Mouse (Mus musculus) intestine, embryonic 14.5 days (tissue): ENCODE results near the gene Cux1. TPM values are rescaled to one million over a fixed set of nuclear protein-coding genes. Genes with fewer than 3 reads are reported as not detected.

Experiments used
- ATAC-seq: fragments of 200-750 bp; cut with Nextera tagmentation; replicated peaks from 2 replicates; pipeline ENCODE4 v1.8.0; 2017; ENCODE audit warnings: low read depth, moderate number of reproducible peaks, moderate TSS enrichment, moderate library complexity; ENCODE audit not compliant: low FRiP score, low TSS enrichment
- DNase-seq: peaks from one replicate; pipeline ENCODE4 v3.0.0-alpha.2; 2018; ENCODE audit warnings: low spot score
- H3K27ac ChIP-seq: fragments of 300-500 bp; sonication (generic); 2 replicates; pipeline ENCODE4 v1.5.1; 2014; ENCODE audit warnings: low read depth, mild to moderate bottlenecking, control low read depth
- H3K27me3 ChIP-seq: fragments of 300-500 bp; sonication (generic); replicated peaks from 2 replicates; pipeline ENCODE4 v1.6.1; 2014; ENCODE audit warnings: low read length, control low read depth; ENCODE audit not compliant: control insufficient read depth, insufficient read depth
- H3K36me3 ChIP-seq: fragments of 300-500 bp; sonication (generic); 2 replicates; pipeline ENCODE4 v1.6.1; 2014; ENCODE audit warnings: low read length, control low read depth; ENCODE audit not compliant: control insufficient read depth, insufficient read depth
- H3K4me1 ChIP-seq: fragments of 300-500 bp; sonication (generic); replicated peaks from 2 replicates; pipeline ENCODE4 v1.6.1; 2014; ENCODE audit warnings: low read length, control low read depth, mixed read lengths; ENCODE audit not compliant: control insufficient read depth, insufficient read depth
- H3K4me2 ChIP-seq: fragments of 300-500 bp; sonication (generic); 2 replicates; pipeline ENCODE4 v1.6.1; 2014; ENCODE audit warnings: low read length
- H3K4me3 ChIP-seq: fragments of 300-500 bp; sonication (generic); 2 replicates; pipeline ENCODE4 v1.5.1; 2014; ENCODE audit warnings: low read depth, low read length, control low read depth, mixed read lengths
- H3K9ac ChIP-seq: fragments of 300-500 bp; sonication (generic); 2 replicates; pipeline ENCODE4 v1.6.1; 2014; ENCODE audit warnings: mild to moderate bottlenecking, low read length
- H3K9me3 ChIP-seq: fragments of 300-500 bp; sonication (generic); 2 replicates; pipeline ENCODE4 v1.6.1; 2016; ENCODE audit warnings: low read length, control low read depth; ENCODE audit not compliant: control insufficient read depth
- WGBS: fragments of 180-500 bp; shearing (Covaris S2); extraction: QIAGEN DNeasy Blood & Tissue Kit; methylation state at CpG from one replicate; pipeline ENCODE4 v1.1.7; 2014; 5-methylcytosine and 5-hydroxymethylcytosine counted together
- polyA plus RNA-seq: library from polyadenylated mRNA; unstranded; fragments of >200 nt; fragmentation: Nextera tagmentation; extraction: Ambion mirVana; gene quantifications from 2 replicates; pipeline ENCODE4 v1.2.1, GENCODE M21; 2014

Gene Cux1
- polyA plus RNA-seq, 1 experiment from 2014 or later: 72.7 TPM

- Histone ChIP-seq H3K36me3 (peaks cover 39% of the 10 kb centered on the region), H3K27me3 (no peaks in the 10 kb centered on the region)
Measured at GRCm38 (mm10) chr5:136353114-136353513, 214.2 kb downstream of the Cux1 start.

DNA sequence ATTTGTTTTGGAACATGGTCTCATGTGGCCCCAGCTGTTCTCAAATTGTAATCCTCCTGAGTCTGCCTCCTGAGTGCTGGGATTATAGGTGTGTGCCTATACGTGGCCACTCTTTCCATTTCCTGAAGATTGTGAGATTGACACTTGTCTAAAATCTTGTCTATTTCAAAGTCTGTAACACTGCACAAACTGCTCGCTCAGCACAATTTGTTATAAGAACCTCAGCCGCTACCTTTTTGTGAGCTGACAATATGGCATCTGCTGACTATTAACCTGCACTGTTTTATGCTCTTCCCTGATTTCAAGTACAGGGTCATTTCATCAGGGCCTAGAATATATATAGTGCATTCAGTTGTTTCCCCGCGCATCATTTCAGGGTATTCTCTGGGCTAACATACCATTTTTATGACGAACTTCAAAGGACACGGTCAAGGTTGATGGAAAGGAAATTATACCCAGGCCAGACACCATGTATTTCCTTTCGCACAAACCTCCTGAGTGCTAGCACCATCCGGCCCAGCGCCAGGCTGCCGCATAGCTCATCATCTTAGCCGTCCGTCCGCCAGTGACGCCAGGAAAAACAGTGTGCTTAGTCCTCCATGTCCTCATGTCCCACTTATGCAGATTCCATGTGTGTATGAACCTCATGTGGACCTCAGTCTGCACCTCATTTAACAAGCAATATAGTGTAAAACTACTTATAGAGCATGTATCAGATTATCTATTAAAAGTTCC lies 224.0 kb downstream of the Cux1 start:
- Histone ChIP-seq H3K36me3 (peaks cover 23% of the 10 kb centered on the region), H3K27ac (no peak overlapping the region), H3K4me2 (no peak overlapping the region), H3K9me3 (no peaks in the 10 kb centered on the region), H3K4me3 (no peak overlapping the region), H3K27me3 (no peaks in the 10 kb centered on the region), H3K9ac (no peak overlapping the region), H3K4me1 (no peaks in the 10 kb centered on the region)
- no peak for ATAC-seq
- DNase-seq: no peak
- 90% methylated on average over 15 of the region's 15 CpGs for WGBS

More at GRCm38 (mm10) chr5:136353114-136353513, 214.2 kb downstream of the Cux1 start:
- no peak overlapping the region for H3K4me2 ChIP-seq
- H3K27ac ChIP-seq: no peak overlapping the region
- no peak overlapping the region for H3K4me3 ChIP-seq
- no peaks in the 10 kb centered on the region for H3K9me3 ChIP-seq
- 0 out of 2 replicates have a peak, but pooled peaks cover 4% of the 10 kb centered on the region for H3K4me1 ChIP-seq
- no peak overlapping the region for H3K9ac ChIP-seq
- ATAC-seq (no peak), DNase-seq (no peak)
- 47% methylated on average over 8 of the region's 8 CpGs for WGBS

DNA sequence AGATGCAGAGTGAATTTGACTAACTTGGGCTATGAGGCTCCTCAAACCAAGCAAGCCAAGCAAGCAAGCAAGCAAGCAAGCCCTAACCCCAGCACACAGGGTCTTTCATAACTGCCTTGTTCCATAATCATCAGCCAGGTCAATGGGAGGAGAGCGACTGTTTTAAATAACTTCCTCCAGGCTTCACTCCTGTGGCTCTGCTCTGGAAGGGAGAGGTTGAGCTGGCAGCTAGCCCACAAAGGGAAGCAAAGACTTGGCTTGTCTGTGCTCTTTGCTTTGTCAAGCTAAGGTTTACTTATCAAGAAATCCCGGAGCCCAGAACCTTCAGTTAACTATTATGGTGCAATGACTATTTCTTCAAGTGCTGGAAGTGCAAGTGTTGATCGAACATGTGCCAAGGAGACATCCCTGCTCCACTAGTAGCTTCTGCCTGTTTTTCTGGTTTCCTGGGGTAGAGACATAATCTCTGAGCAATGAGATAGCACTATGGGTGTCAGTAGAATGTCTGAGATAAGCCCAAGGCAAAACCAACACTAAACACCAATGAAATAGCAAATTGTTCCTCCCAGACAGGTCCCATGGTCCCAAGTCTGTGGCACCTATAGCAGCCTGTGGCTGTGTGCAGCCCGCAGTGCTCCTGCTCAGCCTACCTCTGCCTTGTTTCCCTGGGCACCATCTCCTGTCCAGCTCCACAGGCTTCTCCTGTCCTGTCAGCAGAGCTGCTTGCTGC lies 230.3 kb downstream of the Cux1 start:
- 73% methylated on average over 4 of the region's 4 CpGs for whole genome bisulfite sequencing
- Histone ChIP-seq H3K4me2 (no peak overlapping the region), H3K4me1 (no peaks in the 10 kb centered on the region), H3K27me3 (no peaks in the 10 kb centered on the region), H3K4me3 (no peak overlapping the region), H3K9me3 (no peaks in the 10 kb centered on the region), H3K36me3 (peaks cover 58% of the 10 kb centered on the region), H3K9ac (no peak overlapping the region), H3K27ac (no peak overlapping the region)
- DNase-seq: no peak
- no peak for ATAC-seq

- peaks cover 68% of the 10 kb centered on the region for H3K36me3 ChIP-seq
- no peak overlapping the region for H3K27ac ChIP-seq
- WGBS: 91% methylated on average over 4 of the region's 4 CpGs
- H3K4me2 ChIP-seq: no peak overlapping the region
- ATAC-seq (no peak), DNase-seq (no peak)
- no peak overlapping the region for H3K9ac ChIP-seq
- no peak overlapping the region for H3K4me3 ChIP-seq
- no peaks in the 10 kb centered on the region for H3K4me1 ChIP-seq
- no peaks in the 10 kb centered on the region for H3K9me3 ChIP-seq
- no peaks in the 10 kb centered on the region for H3K27me3 ChIP-seq
Measured at GRCm38 (mm10) chr5:136335681-136336080, 231.6 kb downstream of the Cux1 start.

DNA sequence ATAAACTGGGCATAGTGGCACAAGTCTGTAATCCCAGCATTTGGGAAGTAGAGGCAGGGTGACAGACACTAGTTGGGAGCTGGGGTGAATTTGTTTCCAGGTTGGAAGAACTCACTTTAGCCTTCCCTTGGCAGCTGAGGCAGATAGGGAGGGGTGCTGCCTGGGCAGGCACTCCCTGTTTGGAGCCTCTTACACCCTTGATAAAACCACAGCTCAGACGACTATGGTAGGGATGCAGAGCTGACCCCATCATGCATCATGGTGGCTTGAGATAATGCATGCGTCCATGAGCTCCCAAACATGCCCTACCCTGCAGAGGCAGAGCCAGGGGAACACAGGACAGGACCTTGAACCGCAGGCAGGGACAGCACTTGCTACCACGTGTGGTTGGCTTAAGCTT lies 232.5 kb downstream of the Cux1 start:
- no peaks in the 10 kb centered on the region for H3K4me1 ChIP-seq
- 77% methylated on average over 4 of the region's 4 CpGs for WGBS
- DNase-seq: no peak
- no peak overlapping the region for H3K4me2 ChIP-seq
- H3K4me3 ChIP-seq: no peak overlapping the region
- no peak overlapping the region for H3K9ac ChIP-seq
- H3K27ac ChIP-seq: no peak overlapping the region
- H3K36me3 ChIP-seq: peaks cover 68% of the 10 kb centered on the region
- H3K9me3 ChIP-seq: no peaks in the 10 kb centered on the region
- H3K27me3 ChIP-seq: no peaks in the 10 kb centered on the region
- ATAC-seq: no peak

- Histone ChIP-seq H3K36me3 (peaks cover 63% of the 10 kb centered on the region), H3K4me1 (no peaks in the 10 kb centered on the region), H3K27ac (no peak overlapping the region), H3K9ac (no peak overlapping the region), H3K4me2 (no peak overlapping the region), H3K27me3 (no peaks in the 10 kb centered on the region), H3K9me3 (no peaks in the 10 kb centered on the region), H3K4me3 (no peak overlapping the region)
- DNase-seq: no peak
- WGBS: 82% methylated on average over 1 of the region's 1 CpGs
- ATAC-seq: no peak
Measured at GRCm38 (mm10) chr5:136334051-136334450, 233.2 kb downstream of the Cux1 start.

GRCm38 (mm10) chr5:136332786-136333462 lies 234.4 kb downstream of the Cux1 start:
- no peaks in the 10 kb centered on the region for H3K27me3 ChIP-seq
- DNase-seq (no peak), ATAC-seq (no peak)
- H3K9me3 ChIP-seq: no peaks in the 10 kb centered on the region
- no peaks in the 10 kb centered on the region for H3K4me1 ChIP-seq
- H3K27ac ChIP-seq: no peak overlapping the region
- H3K4me3 ChIP-seq: no peak overlapping the region
- H3K9ac ChIP-seq: no peak overlapping the region
- no peak overlapping the region for H3K4me2 ChIP-seq
- peaks cover 53% of the 10 kb centered on the region for H3K36me3 ChIP-seq
- 83% methylated on average over 11 of the region's 11 CpGs for WGBS

GRCm38 (mm10) chr5:136327736-136328135 lies 239.6 kb downstream of the Cux1 start:
- Histone ChIP-seq H3K4me3 (no peak overlapping the region), H3K9ac (no peak overlapping the region), H3K4me2 (no peak overlapping the region), H3K27me3 (no peaks in the 10 kb centered on the region), H3K9me3 (no peaks in the 10 kb centered on the region), H3K27ac (no peak overlapping the region), H3K36me3 (peaks cover 60% of the 10 kb centered on the region), H3K4me1 (no peaks in the 10 kb centered on the region)
- no peak for DNase-seq
- 87% methylated on average over 2 of the region's 2 CpGs for WGBS
- no peak for ATAC-seq
